Mouse (Mus musculus) megakaryocyte, embryonic 14.5 days (primary cell): ENCODE results near the gene Krtap13-1. TPM values are rescaled to one million over a fixed set of nuclear protein-coding genes. Genes with fewer than 3 reads are reported as not detected.

Source experiments
- H3K27me3 ChIP-seq: replicated peaks from 2 replicates; pipeline ENCODE3; 2012; ENCODE audit warnings: inconsistent platforms
- H3K36me3 ChIP-seq: replicated peaks from 2 replicates; pipeline ENCODE3; 2012; ENCODE audit warnings: low read length, inconsistent platforms, mixed read lengths
- H3K4me1 ChIP-seq: 2 replicates; pipeline ENCODE4 v1.6.1; 2012; ENCODE audit warnings: inconsistent platforms
- H3K4me3 ChIP-seq: replicated peaks from 2 replicates; pipeline ENCODE3; 2012; ENCODE audit warnings: moderate library complexity, mild to moderate bottlenecking, inconsistent platforms
- H3K9me3 ChIP-seq: 2 replicates; pipeline ENCODE4 v1.6.1; 2012; ENCODE audit warnings: inconsistent platforms
- FLI1 ChIP-seq: IDR thresholded peaks from 2 replicates; pipeline ENCODE4 v1.6.1; 2012; ENCODE audit warnings: low read length, inconsistent platforms, mixed read lengths
- GATA1 ChIP-seq: IDR thresholded peaks from 3 replicates; pipeline ENCODE4 v1.6.1; 2012; ENCODE audit warnings: mixed read lengths, low read length, inconsistent platforms, borderline replicate concordance
- polyA plus RNA-seq: library from polyadenylated mRNA; stranded (reverse); fragments of >175 nt; gene quantifications from 2 replicates; pipeline ENCODE4 v1.2.3, GENCODE M21; 2012; ENCODE audit warnings: low replicate concordance; ENCODE audit not compliant: insufficient read depth

Krtap13-1 gene
- polyA plus RNA-seq = not detected in 2 replicates

GRCm38 (mm10) chr16:88728812-88729275 is at the start of gene Krtap13-1:
Krtap13-1 (plus strand) TSS chr16:88728862.
- H3K4me3 ChIP-seq = no peak within 1 kb of the TSS
- no peaks in the 10 kb centered on the region for H3K27me3 ChIP-seq
- H3K9me3 ChIP-seq = peaks cover 6% of the 10 kb centered on the region
- H3K36me3 ChIP-seq = no peaks in the 10 kb centered on the region
- TF ChIP-seq GATA1 (no peak), FLI1 (no peak)
- no peaks in the 10 kb centered on the region for H3K4me1 ChIP-seq

- TF ChIP-seq FLI1 = no peak
- no peak for TF ChIP-seq GATA1
Observed at GRCm38 (mm10) chr16:88679099-88679498, 49.6 kb upstream of the Krtap13-1 start.

GRCm38 (mm10) chr16:88681282-88681681 is 47.4 kb upstream of the Krtap13-1 start:
- Histone ChIP-seq H3K36me3 (no peaks in the 10 kb centered on the region), H3K9me3 (peaks cover 15% of the 10 kb centered on the region), H3K27me3 (no peaks in the 10 kb centered on the region), H3K4me3 (no peak overlapping the region), H3K4me1 (no peaks in the 10 kb centered on the region)
- TF ChIP-seq GATA1 (no peak), FLI1 (no peak)

More at GRCm38 (mm10) chr16:88679099-88679498, 49.6 kb upstream of the Krtap13-1 start:
- no peaks in the 10 kb centered on the region for H3K4me1 ChIP-seq
- H3K27me3 ChIP-seq = no peaks in the 10 kb centered on the region
- no peak overlapping the region for H3K4me3 ChIP-seq
- peaks cover 15% of the 10 kb centered on the region for H3K9me3 ChIP-seq
- no peaks in the 10 kb centered on the region for H3K36me3 ChIP-seq

GRCm38 (mm10) chr16:88696256-88696655 is 32.4 kb upstream of the Krtap13-1 start:
- no peak for TF ChIP-seq GATA1
- no peak for TF ChIP-seq FLI1
- no peaks in the 10 kb centered on the region for H3K4me1 ChIP-seq
- no peak overlapping the region for H3K4me3 ChIP-seq
- no peaks in the 10 kb centered on the region for H3K36me3 ChIP-seq
- H3K27me3 ChIP-seq = no peaks in the 10 kb centered on the region
- peaks cover 6% of the 10 kb centered on the region; the same call in 1 of the 2 replicates for H3K9me3 ChIP-seq

GRCm38 (mm10) chr16:88701072-88701864 is 27.4 kb upstream of the Krtap13-1 start:
- no peak for TF ChIP-seq GATA1
- no peak for TF ChIP-seq FLI1
- Histone ChIP-seq H3K36me3 (no peaks in the 10 kb centered on the region), H3K4me1 (no peaks in the 10 kb centered on the region), H3K27me3 (no peaks in the 10 kb centered on the region), H3K4me3 (no peak overlapping the region), H3K9me3 (no peaks in the 10 kb centered on the region)

GRCm38 (mm10) chr16:88707496-88708012 is 21.1 kb upstream of the Krtap13-1 start, which contains the start of gene 2310061N02Rik:
2310061N02Rik (minus strand) TSS chr16:88707962.
- Histone ChIP-seq H3K9me3 (peaks cover 6% of the 10 kb centered on the region; the same call in 1 of the 2 replicates), H3K4me3 (no peak within 1 kb of the TSS), H3K27me3 (no peaks in the 10 kb centered on the region), H3K36me3 (no peaks in the 10 kb centered on the region), H3K4me1 (no peaks in the 10 kb centered on the region)
- no peak for TF ChIP-seq GATA1

- Histone ChIP-seq H3K9me3 (peaks cover 6% of the 10 kb centered on the region), H3K27me3 (no peaks in the 10 kb centered on the region), H3K4me3 (no peak overlapping the region), H3K36me3 (no peaks in the 10 kb centered on the region), H3K4me1 (no peaks in the 10 kb centered on the region)
- TF ChIP-seq FLI1 = no peak
- no peak for TF ChIP-seq GATA1
Observed at GRCm38 (mm10) chr16:88710757-88711156, 17.9 kb upstream of the Krtap13-1 start.

- Histone ChIP-seq H3K4me3 (no peak overlapping the region), H3K9me3 (peaks cover 6% of the 10 kb centered on the region), H3K27me3 (no peaks in the 10 kb centered on the region), H3K36me3 (no peaks in the 10 kb centered on the region), H3K4me1 (no peaks in the 10 kb centered on the region)
- TF ChIP-seq GATA1 (no peak), FLI1 (no peak)
Observed at GRCm38 (mm10) chr16:88711245-88711644, 17.4 kb upstream of the Krtap13-1 start.

- H3K9me3 ChIP-seq = no peaks in the 10 kb centered on the region; the same call in 1 of the 2 replicates
- TF ChIP-seq GATA1 (no peak), FLI1 (no peak)
- no peaks in the 10 kb centered on the region for H3K27me3 ChIP-seq
- no peaks in the 10 kb centered on the region for H3K4me1 ChIP-seq
- H3K4me3 ChIP-seq = no peak overlapping the region
- H3K36me3 ChIP-seq = no peaks in the 10 kb centered on the region
Observed at GRCm38 (mm10) chr16:88716549-88716948, 12.1 kb upstream of the Krtap13-1 start.

- TF ChIP-seq GATA1 = no peak
- no peak for TF ChIP-seq FLI1
- H3K36me3 ChIP-seq = no peaks in the 10 kb centered on the region
- H3K4me1 ChIP-seq = no peaks in the 10 kb centered on the region
- no peaks in the 10 kb centered on the region for H3K27me3 ChIP-seq
- no peaks in the 10 kb centered on the region for H3K9me3 ChIP-seq
- H3K4me3 ChIP-seq = no peak overlapping the region
Observed at GRCm38 (mm10) chr16:88720031-88720430, 8.6 kb upstream of the Krtap13-1 start.
